Mouse (Mus musculus) G1E (cell line): Measurements from ENCODE around the gene Acot5.

Source experiments
- CTCF ChIP-seq: IDR thresholded peaks from 2 replicates; pipeline ENCODE4 v1.5.1; 2012; ENCODE audit warnings: low read depth, low read length, inconsistent platforms, mixed read lengths
- GATA1 ChIP-seq: IDR thresholded peaks from 2 replicates; pipeline ENCODE4 v1.6.1; 2012; ENCODE audit warnings: borderline replicate concordance, low read length, inconsistent platforms, mixed read lengths
- POLR2AphosphoS5 ChIP-seq: IDR thresholded peaks from 2 replicates; pipeline ENCODE4 v1.6.1; 2012; ENCODE audit warnings: low read depth, low read length, inconsistent platforms; ENCODE audit not compliant: insufficient replicate concordance
- TAL1 ChIP-seq: conservative IDR thresholded peaks from 2 replicates; pipeline ENCODE4 v1.6.1; 2012; ENCODE audit warnings: low read depth, low read length, inconsistent platforms, mixed read lengths

DNA sequence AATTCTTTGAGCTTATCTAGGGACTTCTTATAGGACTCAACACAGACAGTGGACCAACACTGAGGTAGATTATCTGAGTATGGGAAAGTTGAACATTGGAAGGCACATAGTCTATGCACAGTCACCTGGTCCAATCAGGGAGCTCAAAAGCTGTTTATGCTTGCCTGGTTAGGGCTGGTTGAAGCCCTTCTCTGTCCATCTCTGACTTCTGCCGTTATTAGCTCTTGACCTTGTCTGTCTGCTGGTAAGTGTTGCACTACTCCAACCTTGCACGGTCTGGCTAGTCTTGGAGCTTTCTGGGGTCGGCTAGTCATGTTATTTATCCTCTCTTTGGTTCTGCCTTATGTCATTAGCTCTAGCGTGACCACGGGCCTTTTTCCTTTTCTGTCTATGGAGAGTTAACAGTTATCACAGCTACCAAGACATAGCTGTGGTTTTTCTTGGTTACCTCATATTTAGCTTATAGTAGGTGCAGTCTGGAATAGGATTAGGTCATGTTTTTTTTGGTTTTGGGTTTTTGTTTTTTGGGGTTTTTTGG lies 17.1 kb upstream of the Acot5 start, which contains the start of gene Acot3:
- TF ChIP-seq CTCF = no peak
- TF ChIP-seq TAL1 = no peak
- TF ChIP-seq POLR2AphosphoS5 = no peak
- TF ChIP-seq GATA1 = no peak
